Mouse (Mus musculus): ENCODE measurements around the gene Tac4. TPM values are rescaled to one million over a fixed set of nuclear protein-coding genes. Genes with fewer than 3 reads are reported as not detected.

Gene Tac4
- total RNA-seq (2023): 0.63 to 1.3 TPM (median 0.98 TPM) in 4 replicates

GRCm38 (mm10) chr11:95261178-95261751 lies at the start of gene Tac4:
Gene Tac4 (plus strand): TSS chr11:95261529.

GRCm38 (mm10) chr11:95310007-95310647 lies 48.8 kb downstream of the Tac4 start, which contains the start of gene Kat7:
Gene Kat7 (minus strand): TSS chr11:95310246.

Other genes starting within 250 kb of the Tac4 start
- 9.5 to 12.5 TPM (median 12.0 TPM) in 4 replicates for gene Pdk2, start 220.2 kb upstream of the Tac4 start, total RNA-seq (2023)
- 0.32 to 0.55 TPM (median 0.52 TPM) in 4 replicates for gene Itga3, start 184.7 kb upstream of the Tac4 start, total RNA-seq (2023)
- gene Dlx3, start 141.4 kb upstream of the Tac4 start, total RNA-seq (2023): not detected in 4 replicates
- not detected in 4 replicates for gene Dlx4, start 115.3 kb upstream of the Tac4 start, total RNA-seq (2023)
- 115 to 133 TPM (median 124 TPM) in 4 replicates for gene Kat7, start 48.7 kb downstream of the Tac4 start, total RNA-seq (2023)
- 56.1 to 70.4 TPM (median 63.3 TPM) in 4 replicates for gene Fam117a, start 75.5 kb downstream of the Tac4 start, total RNA-seq (2023)
- gene Slc35b1, start 123.2 kb downstream of the Tac4 start, total RNA-seq (2023): 64.8 to 73.8 TPM (median 71.9 TPM) in 4 replicates
- 106 to 124 TPM (median 112 TPM) in 4 replicates for gene Spop, start 152.6 kb downstream of the Tac4 start, total RNA-seq (2023)